ENCODE assay signal across 16 mouse cellular contexts in genomic region chr17:73602552-73603478, GRCm38 (mm10).
DNase-seq lines count a peak whose midpoint lies in the region; ATAC-seq and TF ChIP-seq lines count a peak whose summit lies in the region.
"Had no signal": no experiment of that assay in that cellular context is flagged by ENCODE, and none has a peak within 500 bp of the region (broad histone marks: within the 10 kb centered on the region; RNA-seq: fewer than 3 reads in every experiment).

No protein-coding gene starts in this region.

- ATAC-seq in liver, postnatal 0 days, result no peak
- peak; percentile 41; the same call in 1 of the 2 replicates for ATAC-seq in intestine, embryonic 15.5 days
- peak; percentile 89 for ATAC-seq in kidney, postnatal 0 days (replicated peaks; ENCODE audit: low FRiP score, low read depth)
- ATAC-seq: CD4-positive, CD25-positive, alpha-beta regulatory T cell, adult 4 months; liver, embryonic 12.5 days; lung, postnatal 0 days had no signal

- no peak overlapping the region for H3K4me3 ChIP-seq in liver, adult 2 months (ENCODE audit: insufficient read depth, low read depth, low read length)
- no peak overlapping the region for H3K4me3 ChIP-seq in liver, postnatal 0 days (ENCODE audit: low read depth, low read length)
- no peak overlapping the region for H3K4me3 ChIP-seq in intestine, embryonic 15.5 days (replicated peaks)
- H3K4me3 ChIP-seq in kidney, postnatal 0 days (replicated peaks; ENCODE audit: low read depth, low read length), result no peak overlapping the region
- H3K4me3 ChIP-seq: embryonic facial prominence, embryonic 15.5 days; heart, embryonic 13.5 days; hindbrain, embryonic 10.5 days; liver, embryonic 12.5 days; myocyte; stomach, embryonic 15.5 days had no signal

- no peak overlapping the region for H3K4me2 ChIP-seq in liver, postnatal 0 days (ENCODE audit: low read depth, low read length)
- H3K4me2 ChIP-seq in intestine, embryonic 15.5 days (replicated peaks), result no peak overlapping the region
- no peak overlapping the region for H3K4me2 ChIP-seq in kidney, postnatal 0 days (ENCODE audit: low read length)
- H3K4me2 ChIP-seq: embryonic facial prominence, embryonic 15.5 days; heart, embryonic 13.5 days; liver, embryonic 12.5 days; midbrain, embryonic 11.5 days; stomach, embryonic 15.5 days had no signal

- H3K27ac ChIP-seq in liver, adult 2 months (replicated peaks; ENCODE audit: insufficient read depth, low read depth, low read length), result no peak overlapping the region
- H3K27ac ChIP-seq in liver, postnatal 0 days (ENCODE audit: low read depth), result no peak overlapping the region
- H3K27ac ChIP-seq in intestine, embryonic 15.5 days, result no peak overlapping the region
- peak overlapping the region; percentile 31; the same call in 1 of the 2 replicates for H3K27ac ChIP-seq in kidney, postnatal 0 days
- H3K27ac ChIP-seq: embryonic facial prominence, embryonic 15.5 days; heart, embryonic 13.5 days; hindbrain, embryonic 10.5 days; liver, embryonic 12.5 days; stomach, embryonic 15.5 days had no signal

- no peaks in the 10 kb centered on the region for H3K27me3 ChIP-seq in liver, adult 2 months (ENCODE audit: control insufficient read depth, insufficient read depth, low read length)
- H3K27me3 ChIP-seq in liver, postnatal 0 days (ENCODE audit: insufficient read depth, low read length), result no peaks in the 10 kb centered on the region
- no peaks in the 10 kb centered on the region for H3K27me3 ChIP-seq in intestine, embryonic 15.5 days (replicated peaks)
- no peaks in the 10 kb centered on the region for H3K27me3 ChIP-seq in kidney, postnatal 0 days (ENCODE audit: insufficient read depth, low read length)
- H3K27me3 ChIP-seq: embryonic facial prominence, embryonic 15.5 days; heart, embryonic 13.5 days; liver, embryonic 12.5 days; stomach, embryonic 15.5 days had no signal

- TF ChIP-seq EP300 in liver, postnatal 0 days (IDR thresholded peaks at IDR 0.05; ENCODE audit: low read depth), result no peak

- TF ChIP-seq POLR2A in liver, adult 2 months (IDR thresholded peaks at IDR 0.05; ENCODE audit: extremely low read depth, insufficient read depth, low read length), result no peak

- no peaks in the 10 kb centered on the region for H3K79me2 ChIP-seq in liver, adult 2 months (ENCODE audit: control insufficient read depth, insufficient read depth, low read length)

- H3K4me1 ChIP-seq in liver, adult 2 months (ENCODE audit: control insufficient read depth, insufficient read depth, low read length), result no peaks in the 10 kb centered on the region
- H3K4me1 ChIP-seq in liver, postnatal 0 days (ENCODE audit: insufficient read depth), result no peaks in the 10 kb centered on the region
- H3K4me1 ChIP-seq in intestine, embryonic 15.5 days (replicated peaks), result no peaks in the 10 kb centered on the region
- H3K4me1 ChIP-seq in kidney, postnatal 0 days (replicated peaks; ENCODE audit: insufficient read depth, low read length), result no peaks in the 10 kb centered on the region
- H3K4me1 ChIP-seq: embryonic facial prominence, embryonic 15.5 days; hindbrain, embryonic 10.5 days; liver, embryonic 12.5 days; stomach, embryonic 15.5 days had no signal

- peak; percentile 30 for DNase-seq in liver, adult 2 months (ENCODE audit: extremely low read depth, low read depth, low spot score)
- DNase-seq in liver, postnatal 0 days, result no peak
- DNase-seq in adipocyte (ENCODE audit: low spot score), result peak; percentile 7
- DNase-seq in kidney, postnatal 0 days (ENCODE audit: low spot score), result peak; percentile 41
- DNase-seq in ovary, postnatal 10 days (ENCODE audit: low spot score), result no peak
- DNase-seq in spleen, adult 12 weeks (ENCODE audit: low spot score), result no peak

- TF ChIP-seq CTCF in liver, adult 2 months (IDR thresholded peaks at IDR 0.05; ENCODE audit: low read depth, low read length), result no peak
- no peak for TF ChIP-seq CTCF in liver, postnatal 0 days (IDR thresholded peaks at IDR 0.05; ENCODE audit: low read depth)
- TF ChIP-seq CTCF in kidney, postnatal 0 days (IDR thresholded peaks at IDR 0.05; ENCODE audit: low read depth), result no peak

- H3K9ac ChIP-seq in liver, adult 2 months (ENCODE audit: low read depth, low read length), result no peak overlapping the region
- H3K9ac ChIP-seq in liver, postnatal 0 days (replicated peaks), result no peak overlapping the region
- no peak overlapping the region for H3K9ac ChIP-seq in intestine, embryonic 15.5 days
- no peak overlapping the region for H3K9ac ChIP-seq in kidney, postnatal 0 days (ENCODE audit: low read depth, low read length)
- H3K9ac ChIP-seq: embryonic facial prominence, embryonic 15.5 days; heart, embryonic 13.5 days; liver, embryonic 12.5 days; stomach, embryonic 15.5 days had no signal

- H3K9me3 ChIP-seq in liver, postnatal 0 days (ENCODE audit: low read length), result no peaks in the 10 kb centered on the region
- no peaks in the 10 kb centered on the region for H3K9me3 ChIP-seq in intestine, embryonic 15.5 days
- H3K9me3 ChIP-seq in kidney, postnatal 0 days (replicated peaks; ENCODE audit: low read length), result no peaks in the 10 kb centered on the region
- H3K9me3 ChIP-seq: embryonic facial prominence, embryonic 15.5 days; heart, embryonic 13.5 days; hindbrain, embryonic 10.5 days; liver, embryonic 12.5 days; stomach, embryonic 15.5 days had no signal

- WGBS in liver, adult 2 months, result 61% methylated on average over 5 of the region's 5 CpGs
- WGBS in liver, postnatal 0 days (ENCODE audit: insufficient replicate concordance), result 58% methylated on average over 5 of the region's 5 CpGs
- WGBS in intestine, embryonic 15.5 days, result 50% methylated on average over 5 of the region's 5 CpGs
- 55% methylated on average over 5 of the region's 5 CpGs for WGBS in kidney, postnatal 0 days

- no peaks in the 10 kb centered on the region for H3K36me3 ChIP-seq in liver, adult 2 months (ENCODE audit: control insufficient read depth, insufficient read depth, low read length)
- no peaks in the 10 kb centered on the region for H3K36me3 ChIP-seq in liver, postnatal 0 days (replicated peaks; ENCODE audit: insufficient read depth, low read length)
- H3K36me3 ChIP-seq in intestine, embryonic 15.5 days, result no peaks in the 10 kb centered on the region
- H3K36me3 ChIP-seq in kidney, postnatal 0 days (ENCODE audit: insufficient read depth, low read length), result no peaks in the 10 kb centered on the region
- H3K36me3 ChIP-seq: embryonic facial prominence, embryonic 15.5 days; heart, embryonic 13.5 days; hindbrain, embryonic 10.5 days; liver, embryonic 12.5 days; stomach, embryonic 15.5 days had no signal

Comparison
In these comparisons a context has a peak if more than half of its experiments do, and no peak if none do; other contexts are left out.
1. DNase-seq: peak in liver, adult 2 months (single experiment), adipocyte (single experiment) and kidney, postnatal 0 days (single experiment); none in liver, postnatal 0 days (single experiment), ovary, postnatal 10 days (single experiment) and spleen, adult 12 weeks (single experiment).